Mouse (Mus musculus) liver (tissue): ENCODE data around the gene Atf7.
"Not testable (repeated sequence)": the region's sequence is repeated elsewhere in the genome, so short reads cannot be mapped to it uniquely, and the experiment has no call there.

Experiments
- DNase-seq: peaks from one replicate; pipeline ENCODE4 v3.0.0-alpha.2; 2020; ENCODE audit warnings: mixed read lengths

Gene Atf7

DNA sequence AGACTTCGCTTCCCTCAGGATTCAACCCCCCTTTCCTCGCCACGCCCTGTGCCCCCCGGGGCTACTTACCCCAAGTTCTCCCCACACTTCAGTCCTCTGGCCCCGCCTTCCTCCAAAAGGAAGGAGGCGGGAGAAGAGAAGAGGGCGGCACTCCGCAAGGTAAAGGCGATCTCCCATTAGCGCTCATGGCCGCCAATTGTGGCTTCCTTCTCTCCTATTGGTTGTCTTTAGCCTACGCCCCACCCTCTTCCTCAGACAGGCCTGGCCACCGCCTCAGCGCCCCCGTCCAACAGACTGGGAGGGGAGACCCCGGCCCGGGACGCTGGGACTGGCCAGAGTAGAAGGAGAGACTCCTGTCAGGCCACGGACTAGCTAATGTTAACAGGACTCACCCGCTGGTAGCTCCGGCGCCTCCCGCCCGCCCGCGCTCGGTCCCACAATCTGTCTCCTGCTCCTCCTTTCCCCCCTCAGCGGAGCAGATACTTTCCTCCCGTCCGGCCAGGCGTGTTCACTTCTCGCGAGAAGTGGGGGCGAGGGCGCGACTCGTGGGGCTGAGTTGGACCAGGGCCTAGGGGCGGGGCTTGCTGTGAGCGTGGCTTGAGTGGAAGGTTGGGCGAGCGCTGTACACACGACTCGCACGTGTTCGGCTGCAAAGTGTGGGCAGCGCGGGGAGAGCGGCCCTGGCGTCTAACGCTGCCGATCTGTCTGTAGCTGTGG, at the start of gene Atf7, which contains the start of gene Gm28047:
Gene Atf7, minus strand, starts transcription at position 495 of the 717 bp plus-strand sequence.
Gene Gm28047, minus strand, starts transcription at position 98 of the 717 bp plus-strand sequence.
- peak; percentile 99 for DNase-seq

- DNase-seq = peak; percentile 33
Measured at GRCm38 (mm10) chr15:102673548-102673947, 48.3 kb upstream of the Atf7 start.

DNA sequence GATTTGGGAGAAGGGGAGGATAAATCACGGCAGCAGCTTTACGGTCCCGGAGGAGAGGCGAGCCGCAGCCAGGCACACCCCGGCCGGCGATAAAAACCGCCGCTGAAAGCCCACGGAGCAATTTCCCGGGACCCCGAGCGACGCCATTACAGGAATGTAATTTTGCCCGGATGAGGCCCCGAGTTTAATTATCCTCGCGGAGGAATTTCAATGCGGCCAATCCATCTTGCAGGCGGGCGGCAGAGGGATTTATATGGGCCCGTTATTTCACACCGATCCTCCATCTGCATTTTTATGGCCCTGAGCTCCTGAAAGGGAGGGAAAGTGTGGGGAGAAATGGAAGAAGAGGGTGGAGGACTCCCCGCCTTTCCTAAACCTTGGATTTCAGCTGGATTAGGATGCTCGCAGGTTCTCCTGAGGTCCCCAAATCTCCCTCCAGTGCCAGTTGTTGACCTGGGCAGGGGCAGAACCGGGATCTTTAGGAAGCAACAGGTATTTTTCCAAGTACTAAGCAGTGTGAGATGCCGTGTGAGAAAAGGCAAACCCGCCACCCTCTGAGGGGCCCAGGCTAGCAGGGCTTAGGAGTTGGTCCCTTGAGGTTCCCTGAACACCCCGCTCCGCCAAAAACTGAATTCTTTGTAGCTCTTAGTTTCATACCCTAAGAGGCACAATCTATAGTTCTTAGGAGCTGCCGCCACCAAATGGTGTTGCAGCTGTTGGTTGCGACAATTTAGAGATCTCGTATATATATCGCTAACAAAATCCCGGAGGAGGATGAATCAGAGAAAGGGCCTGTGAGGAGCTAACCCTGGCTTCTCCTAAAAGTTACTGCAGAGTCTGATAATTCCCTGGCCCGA, 47.2 kb upstream of the Atf7 start, which contains the start of gene Atp5g2:
Gene Atp5g2, minus strand, starts transcription at position 138 of the 857 bp plus-strand sequence.
- no peak for DNase-seq

- peak; percentile 79 for DNase-seq
Measured at GRCm38 (mm10) chr15:102671721-102672214, 46.5 kb upstream of the Atf7 start.

- DNase-seq = peak; percentile 98
Measured at GRCm38 (mm10) chr15:102670767-102671575, 45.7 kb upstream of the Atf7 start.

GRCm38 (mm10) chr15:102670281-102670680, 45.0 kb upstream of the Atf7 start:
- peak; percentile 29 for DNase-seq

DNA sequence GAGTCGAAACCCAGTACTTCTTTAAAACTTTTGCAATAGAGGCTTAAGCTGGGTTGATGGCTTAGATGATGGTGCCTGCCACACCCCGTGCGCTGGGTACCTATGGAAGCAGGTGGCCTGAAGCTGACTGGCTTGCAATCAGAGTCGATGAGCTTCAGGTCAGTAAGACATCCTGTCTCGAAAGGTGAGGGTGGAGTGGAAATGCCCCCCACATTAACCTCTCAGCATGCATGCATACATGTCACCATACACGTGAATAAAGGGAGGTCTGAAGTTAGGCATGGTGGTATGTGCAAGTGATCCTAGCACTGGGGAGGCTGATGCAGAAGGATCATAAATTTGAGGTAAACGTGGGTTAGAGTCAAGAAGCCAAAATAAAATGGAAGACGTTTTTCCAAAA, 44.3 kb upstream of the Atf7 start:
- DNase-seq = no peak

DNA sequence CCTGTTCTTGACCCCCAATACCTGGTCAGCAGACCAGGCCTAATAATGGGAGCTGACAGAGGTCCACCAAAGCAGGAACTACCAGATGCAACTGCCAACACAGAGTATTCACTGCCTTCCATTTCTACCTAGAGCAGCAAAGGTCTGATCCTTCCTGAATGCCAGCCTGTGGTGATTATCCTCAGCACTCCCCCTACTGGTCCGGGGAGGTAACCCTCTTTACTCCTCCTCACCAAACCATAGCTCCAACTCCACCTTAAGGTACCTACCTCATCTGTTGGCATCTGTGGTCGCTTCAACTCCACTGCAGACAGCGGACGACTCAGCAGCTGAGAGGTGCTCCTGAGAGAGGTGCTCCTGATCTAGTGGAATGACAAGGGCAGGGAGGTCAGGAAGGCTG, 40.2 kb upstream of the Atf7 start:
- peak; percentile 58 for DNase-seq

- DNase-seq = no peak
Measured at GRCm38 (mm10) chr15:102663825-102664224, 38.6 kb upstream of the Atf7 start.

GRCm38 (mm10) chr15:102662601-102663000, 37.3 kb upstream of the Atf7 start:
- not testable (repeated sequence) for DNase-seq

- no peak for DNase-seq
Measured at GRCm38 (mm10) chr15:102657926-102658381, 32.7 kb upstream of the Atf7 start.

- DNase-seq = peak; percentile 16
Measured at GRCm38 (mm10) chr15:102656658-102657057, 31.4 kb upstream of the Atf7 start.

DNA sequence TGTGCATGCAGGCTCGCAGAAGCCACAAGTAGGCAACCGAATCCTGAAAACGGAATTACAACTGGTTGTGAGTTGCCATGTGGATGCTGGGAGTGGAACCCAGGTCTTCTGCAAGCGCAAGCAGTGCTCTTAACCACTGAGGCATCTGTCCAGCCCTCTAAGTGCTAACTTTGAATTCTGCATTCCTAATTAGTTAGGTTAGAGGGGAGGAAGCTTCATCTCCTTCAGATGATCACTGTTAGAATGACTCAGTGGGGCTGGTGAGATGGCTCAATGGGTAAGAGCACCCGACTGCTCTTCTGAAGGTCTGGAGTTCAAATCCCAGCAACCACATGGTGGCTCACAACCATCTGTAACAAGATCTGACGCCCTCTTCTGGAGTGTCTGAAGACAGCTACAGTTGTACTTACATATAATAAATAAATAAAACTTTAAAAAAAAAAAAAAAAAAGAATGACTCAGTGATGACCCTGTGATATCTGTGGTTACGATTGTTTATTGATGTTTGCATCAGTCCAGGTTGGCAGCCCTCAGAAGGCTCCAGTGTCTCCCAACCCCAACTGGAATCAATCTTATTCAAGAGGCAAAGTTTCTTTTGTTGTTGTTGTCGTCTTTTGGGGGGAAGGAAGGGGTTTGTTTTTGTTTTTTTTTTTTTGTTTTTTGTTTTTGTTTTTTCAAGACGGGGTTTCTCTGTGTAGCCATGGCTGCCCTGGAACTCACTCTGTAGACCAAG, 26.8 kb upstream of the Atf7 start:
- DNase-seq = not testable (repeated sequence)

DNA sequence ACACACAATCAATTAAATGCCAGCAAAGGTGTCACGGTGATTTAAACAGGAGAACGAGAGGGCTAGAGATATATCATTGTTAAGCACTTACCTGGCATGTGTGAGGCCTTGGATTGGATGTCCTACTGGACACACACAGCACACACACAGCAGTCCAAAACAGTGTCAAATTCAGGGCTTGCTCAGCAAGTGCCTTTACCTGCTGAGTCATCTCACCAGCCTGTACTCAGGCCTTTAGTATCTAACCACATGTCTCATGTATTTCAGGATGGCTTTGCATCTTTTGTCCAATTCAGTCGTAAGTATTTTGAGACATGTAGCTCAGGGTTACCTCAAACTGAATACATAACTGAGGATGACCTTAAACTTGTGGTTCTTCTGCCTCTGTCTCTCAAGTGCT, 25.8 kb upstream of the Atf7 start:
- DNase-seq = no peak

DNA sequence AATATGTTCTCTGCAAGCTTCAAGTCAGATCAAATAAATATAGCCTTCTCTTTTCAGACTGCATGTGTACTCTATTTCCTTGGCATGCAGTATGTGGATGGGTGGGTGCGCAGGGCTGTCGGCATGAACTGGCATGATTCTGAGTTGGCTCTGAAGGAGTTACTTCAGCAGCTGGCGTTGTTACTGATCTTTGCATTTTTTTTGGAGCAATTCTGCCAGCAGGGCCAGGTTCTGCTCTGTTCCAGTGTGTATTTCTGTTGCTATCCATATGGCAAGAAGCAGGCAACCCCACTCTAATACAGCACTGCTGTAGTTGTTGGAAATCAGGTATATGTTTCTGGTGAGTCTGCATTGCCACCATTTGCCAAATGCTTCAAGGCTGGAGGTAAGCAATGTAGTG, 10.6 kb upstream of the Atf7 start:
- DNase-seq = no peak

GRCm38 (mm10) chr15:102634684-102635083, 9.4 kb upstream of the Atf7 start:
- no peak for DNase-seq

- DNase-seq = peak; percentile 64
Measured at GRCm38 (mm10) chr15:102625687-102626055, 407 bp upstream of the Atf7 start.

DNA sequence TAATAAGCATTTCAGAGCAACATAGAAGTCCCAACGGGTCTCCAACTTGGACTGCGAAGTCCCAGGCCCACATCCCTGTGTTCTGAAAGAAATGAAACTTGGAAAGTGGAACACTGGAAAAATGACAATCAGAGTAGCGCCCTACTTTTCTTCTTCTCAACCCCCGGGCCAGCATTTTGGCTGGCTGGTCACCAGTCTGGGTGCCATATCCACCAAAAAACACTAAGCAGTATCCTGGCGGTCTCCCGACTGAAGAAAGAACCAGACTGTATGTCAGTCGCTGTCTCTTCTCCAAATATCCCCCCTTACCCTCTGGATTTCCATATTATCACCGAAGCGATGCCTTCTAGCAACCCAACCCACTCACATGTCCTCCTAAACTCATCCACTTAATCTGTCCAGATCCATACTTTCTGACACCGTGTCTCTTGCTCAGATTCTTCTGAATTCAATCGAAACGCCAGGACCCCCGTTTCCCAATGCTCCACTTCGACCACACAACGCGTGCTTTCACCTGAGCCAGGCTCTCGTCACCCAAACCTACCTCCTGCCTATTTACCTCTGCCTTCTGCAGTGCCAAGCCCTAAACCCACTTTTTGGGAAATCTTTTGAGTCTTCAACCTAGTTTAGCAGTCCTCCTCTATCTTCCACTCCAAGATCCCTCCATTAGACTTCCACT, 834 bp downstream of the Atf7 start:
- no peak for DNase-seq

DNA sequence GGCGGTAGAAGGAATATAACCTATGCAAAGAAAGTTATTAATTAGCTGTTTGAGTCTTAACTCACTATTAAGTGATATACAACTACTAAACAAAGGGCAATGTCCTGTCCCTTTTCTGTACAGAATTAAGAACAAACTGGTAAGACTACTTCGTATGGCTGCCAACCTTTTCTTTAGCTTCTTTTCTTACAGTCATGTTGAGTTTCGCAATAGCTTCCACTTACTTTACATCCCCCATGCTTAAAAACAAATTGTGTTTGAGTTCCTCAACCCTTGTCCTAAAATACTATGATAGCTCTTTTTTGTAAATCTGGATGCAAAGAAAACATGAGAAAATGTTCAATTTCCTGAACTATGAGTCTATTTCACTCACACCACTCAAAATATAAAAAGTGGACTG, 2.1 kb downstream of the Atf7 start:
- DNase-seq = no peak

DNA sequence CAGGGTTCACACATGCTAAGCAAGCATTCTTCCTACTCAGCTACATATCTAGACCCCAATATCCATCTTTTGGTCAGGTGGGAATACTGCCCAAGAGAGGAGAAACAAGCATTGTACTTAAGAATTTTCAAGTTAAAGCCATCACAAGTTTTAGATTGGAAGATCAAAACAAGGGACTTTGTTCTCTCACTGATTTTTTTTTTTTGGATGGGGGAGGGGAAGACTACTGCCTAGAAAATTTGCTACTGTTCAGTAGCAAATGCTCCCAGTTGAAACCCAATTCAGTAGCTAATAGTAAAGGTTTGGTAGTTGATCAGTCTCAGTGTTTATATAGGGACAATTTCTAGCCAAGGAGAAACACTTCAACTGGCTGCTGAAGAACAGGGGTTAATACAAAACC, 2.7 kb downstream of the Atf7 start:
- DNase-seq = no peak

DNA sequence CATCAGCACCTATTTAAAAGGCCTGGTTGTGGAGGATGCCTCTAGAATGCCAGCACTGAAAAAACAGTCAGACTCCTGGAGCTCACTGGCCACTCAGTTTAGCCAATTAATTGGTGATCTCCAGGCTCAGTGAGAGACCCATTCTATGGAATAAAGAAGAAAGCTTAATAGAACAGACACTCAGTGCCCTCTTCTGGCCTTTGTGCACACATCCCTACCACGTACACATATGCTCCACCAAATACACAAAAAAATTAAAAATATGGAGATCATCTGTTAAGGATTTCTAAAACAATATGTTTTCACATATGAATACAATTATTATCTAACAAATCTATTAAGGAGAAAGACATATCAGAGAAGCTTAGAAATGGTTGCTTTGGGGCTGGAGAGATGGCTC, 4.5 kb downstream of the Atf7 start:
- no peak for DNase-seq
